Mouse (Mus musculus): Measurements from ENCODE around the gene Mta3. TPM values are rescaled to one million over a fixed set of nuclear protein-coding genes. Genes with fewer than 3 reads are reported as not detected.
"Not testable (repeated sequence)": the region's sequence is repeated elsewhere in the genome, so short reads cannot be mapped to it uniquely, and the experiment has no call there.

The Mta3 gene
- polyA plus RNA-seq, 2 experiments from 2014 or later, result 80.0 to 105 TPM

DNA sequence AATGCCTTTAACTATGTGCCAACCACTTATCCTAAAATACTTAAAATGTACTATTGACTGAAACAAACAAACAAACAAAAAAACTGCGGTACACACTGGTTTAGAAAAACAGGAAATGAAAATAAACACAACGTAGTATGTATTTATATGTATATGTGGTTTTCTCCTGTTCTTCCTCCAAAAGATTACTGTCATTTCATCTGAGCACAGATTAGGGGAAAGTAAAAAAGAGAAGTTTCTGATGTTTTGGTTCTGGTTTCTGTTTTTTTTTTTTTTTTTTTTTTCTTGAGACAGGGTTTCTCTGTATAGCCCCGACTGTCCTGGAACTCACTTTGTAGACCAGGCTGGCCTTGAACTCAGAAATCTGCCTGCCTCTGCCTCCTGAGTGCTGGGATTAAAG, 3.6 kb downstream of the Mta3 start:
- not testable (repeated sequence) for ATAC-seq

DNA sequence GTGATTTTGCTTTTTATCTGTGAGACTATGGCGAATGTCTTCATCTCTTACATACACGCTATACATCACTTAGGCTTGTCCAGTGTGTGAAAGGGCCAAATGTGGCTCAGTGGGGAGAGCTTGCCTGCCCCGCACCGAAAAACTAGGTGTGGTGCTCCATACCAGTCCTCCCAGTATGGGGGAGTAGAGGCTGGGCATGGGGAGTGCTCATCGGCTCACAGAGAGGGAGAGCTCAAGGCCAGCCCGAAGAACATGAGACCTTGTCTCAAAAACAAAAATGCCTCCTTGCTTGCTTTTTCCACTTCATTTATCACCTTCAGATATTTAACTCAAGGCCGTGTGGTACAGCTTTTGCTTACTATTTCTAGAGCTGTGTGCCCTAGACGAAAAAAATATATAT, 4.7 kb downstream of the Mta3 start:
- no peak for ATAC-seq

DNA sequence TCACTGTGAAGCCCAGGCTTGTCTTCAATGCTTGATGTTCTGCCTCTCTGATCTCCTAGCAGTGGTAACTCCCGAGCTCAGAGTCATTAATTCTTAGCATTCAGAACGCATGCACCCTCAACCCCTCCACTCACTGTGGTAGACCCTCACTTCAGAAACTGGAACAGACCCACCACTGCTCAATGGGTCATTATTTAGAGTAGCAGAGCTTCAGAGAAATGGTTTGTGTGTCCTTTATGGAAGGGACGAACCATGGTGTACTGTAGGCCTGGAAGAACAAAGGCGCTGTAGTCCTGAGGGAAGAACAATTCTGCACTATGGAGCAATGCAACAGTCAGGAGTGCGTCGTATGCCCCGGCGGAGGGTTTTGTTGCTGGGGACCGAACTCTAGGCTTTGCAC, 6.4 kb downstream of the Mta3 start:
- no peak for ATAC-seq

DNA sequence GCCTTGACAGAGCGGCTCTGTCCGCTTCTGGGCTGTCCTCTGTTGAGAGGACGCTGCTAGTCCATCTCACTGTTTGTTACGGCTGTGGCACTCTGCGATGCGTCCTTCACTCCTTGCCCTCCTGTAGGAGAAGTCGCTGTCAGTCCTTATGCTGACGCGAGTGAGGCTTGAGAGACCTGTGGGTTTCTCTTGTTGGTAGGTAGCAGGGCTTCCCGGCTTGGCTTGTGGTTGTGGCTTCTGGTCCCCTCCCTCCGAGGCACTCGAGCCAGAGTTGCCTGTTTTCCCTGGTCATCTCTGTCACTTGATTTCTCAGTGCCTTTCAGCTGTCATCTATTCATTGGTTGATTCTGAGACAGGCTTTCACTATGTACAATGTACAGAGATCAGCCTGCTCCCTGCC, 14.5 kb downstream of the Mta3 start:
- ATAC-seq, result no peak

DNA sequence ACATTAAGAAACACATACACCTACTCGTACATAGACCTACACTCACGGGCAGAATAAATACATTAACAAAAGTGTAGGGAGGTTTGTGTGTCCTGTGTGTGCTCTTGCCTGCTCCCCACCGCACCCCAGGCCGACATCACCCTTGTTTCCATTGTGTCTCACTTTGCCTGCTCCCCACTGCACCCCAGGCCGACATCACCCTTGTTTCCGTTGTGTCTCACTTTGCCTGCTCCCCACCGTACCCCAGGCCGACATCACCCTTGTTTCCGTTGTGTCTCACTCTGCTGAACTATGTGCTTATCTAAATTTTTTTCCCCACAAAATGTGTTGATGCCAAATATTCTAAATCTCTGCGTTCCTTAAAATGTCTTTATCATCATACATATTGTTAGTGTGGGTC, 15.2 kb downstream of the Mta3 start:
- peak; percentile 74 for ATAC-seq

- ATAC-seq, result no peak
Observed at GRCm38 (mm10) chr17:83723064-83723463, 17.1 kb downstream of the Mta3 start.

DNA sequence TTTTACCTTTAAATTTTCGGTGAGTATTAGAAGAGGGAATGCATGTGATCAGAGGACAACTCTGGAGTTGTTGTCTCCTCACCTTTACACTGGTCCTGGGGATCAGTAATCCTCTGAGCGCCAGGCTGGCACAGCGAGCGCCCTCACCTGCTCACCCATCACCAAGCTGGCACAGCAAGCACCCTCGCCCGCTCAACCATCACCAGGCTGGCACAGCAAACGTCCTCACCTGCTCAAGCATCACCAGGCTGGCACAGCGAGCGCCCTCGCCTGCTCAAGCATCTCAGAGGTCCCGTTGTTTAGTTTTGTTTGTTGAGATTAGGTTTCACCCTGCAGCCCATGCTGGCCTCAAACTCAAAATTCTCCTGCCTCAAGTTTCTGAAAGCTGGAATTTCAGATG, 20.5 kb downstream of the Mta3 start:
- no peak for ATAC-seq

DNA sequence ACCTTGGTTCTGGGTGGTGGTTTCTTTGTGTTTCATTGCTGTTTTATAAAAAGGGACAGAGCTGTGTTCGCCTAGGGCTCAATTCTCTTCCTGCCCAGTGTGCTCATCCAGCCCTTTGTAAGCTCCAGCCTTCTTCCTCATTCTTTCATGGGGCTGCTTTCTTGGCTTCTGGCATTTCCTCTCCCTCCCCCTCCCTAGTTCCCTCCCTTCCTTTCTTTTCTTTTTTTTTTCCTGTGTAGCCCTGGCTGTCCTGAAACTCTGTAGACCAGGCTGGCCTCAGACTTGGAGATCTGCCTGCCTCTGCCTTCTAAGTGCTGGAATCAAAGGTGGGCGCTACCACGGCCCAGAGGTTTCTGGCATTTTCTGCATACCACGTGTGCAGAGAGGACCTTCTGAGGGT, 21.7 kb downstream of the Mta3 start:
- no peak for ATAC-seq

DNA sequence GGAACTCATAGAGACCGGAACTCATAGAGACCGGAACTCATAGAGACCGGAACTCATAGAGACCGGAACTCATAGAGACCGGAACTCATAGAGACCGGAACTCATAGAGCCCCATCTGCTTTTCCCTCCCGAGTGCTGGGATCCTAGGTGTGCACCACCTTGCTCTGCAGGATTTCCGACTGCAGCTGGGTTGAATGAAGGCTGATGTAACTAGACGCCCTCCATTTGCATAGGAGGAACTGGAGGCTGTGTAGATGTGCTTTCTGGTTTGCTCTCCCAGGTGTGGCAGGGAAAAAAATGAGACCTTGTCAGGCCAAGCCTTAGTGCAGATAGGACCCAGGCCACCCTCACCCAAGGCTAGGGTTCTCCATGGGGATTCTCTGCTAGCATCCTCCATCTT, 23.1 kb downstream of the Mta3 start:
- no peak for ATAC-seq

DNA sequence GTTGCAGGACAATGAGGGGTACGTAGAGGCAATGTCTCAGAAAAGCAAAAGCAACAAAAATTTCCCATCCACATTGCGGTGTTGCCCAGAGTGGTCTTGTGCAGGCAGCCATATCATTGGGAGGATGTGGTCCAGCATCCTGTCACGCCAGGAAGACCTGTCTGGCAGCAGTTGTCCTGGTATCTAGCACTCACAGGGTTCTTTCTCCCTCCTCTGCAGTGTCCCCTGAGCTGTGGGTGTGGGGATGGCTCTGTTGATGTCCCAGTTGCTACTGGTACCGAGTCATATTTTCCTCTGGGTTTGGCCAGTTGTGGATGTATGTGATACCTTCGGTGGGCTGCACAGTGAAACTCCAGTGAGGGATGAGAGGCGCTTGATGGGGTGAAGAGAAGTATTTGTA, 24.2 kb downstream of the Mta3 start:
- ATAC-seq, result peak; percentile 13

GRCm38 (mm10) chr17:83732166-83732629, 26.2 kb downstream of the Mta3 start:
- ATAC-seq, result peak; percentile 94

DNA sequence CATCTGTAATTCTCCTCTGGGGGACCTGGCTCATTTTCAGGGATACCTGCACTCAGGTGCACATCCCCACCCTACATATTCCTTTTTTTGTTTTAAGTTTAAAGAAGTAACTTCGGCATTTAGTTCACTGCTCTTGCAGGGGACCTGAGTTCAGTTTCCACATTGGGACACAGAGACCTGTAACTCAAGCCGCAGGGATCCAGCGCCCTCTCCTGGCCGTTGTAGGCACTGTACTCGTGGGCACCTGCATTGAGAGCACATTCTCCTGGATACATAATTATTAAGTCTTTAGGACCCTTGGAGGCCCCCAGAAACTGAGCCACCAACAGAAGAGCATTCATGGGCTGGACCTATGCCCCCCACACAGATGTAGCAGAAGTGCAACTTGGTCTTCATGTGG, 26.8 kb downstream of the Mta3 start:
- ATAC-seq, result peak; percentile 59

DNA sequence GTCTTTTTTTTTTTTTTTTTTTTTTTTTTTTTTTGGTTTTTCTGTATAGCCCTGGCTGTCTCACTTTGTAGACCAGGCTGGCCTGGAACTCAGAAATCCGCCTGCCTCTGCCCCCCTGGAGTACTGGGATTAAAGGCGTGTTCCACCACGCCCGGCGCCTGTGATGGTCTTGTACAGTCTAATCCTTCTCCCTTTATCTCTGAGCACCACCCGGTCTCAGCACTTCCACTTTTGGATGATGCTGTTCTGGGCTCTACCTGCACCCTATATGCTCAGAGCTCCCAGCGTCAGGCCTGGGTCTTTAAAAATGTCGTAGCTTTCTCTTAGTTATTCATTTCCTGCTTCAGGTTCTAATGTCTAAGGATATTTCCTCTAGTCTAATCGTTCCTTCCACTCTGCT, 30.7 kb downstream of the Mta3 start:
- no peak for ATAC-seq

DNA sequence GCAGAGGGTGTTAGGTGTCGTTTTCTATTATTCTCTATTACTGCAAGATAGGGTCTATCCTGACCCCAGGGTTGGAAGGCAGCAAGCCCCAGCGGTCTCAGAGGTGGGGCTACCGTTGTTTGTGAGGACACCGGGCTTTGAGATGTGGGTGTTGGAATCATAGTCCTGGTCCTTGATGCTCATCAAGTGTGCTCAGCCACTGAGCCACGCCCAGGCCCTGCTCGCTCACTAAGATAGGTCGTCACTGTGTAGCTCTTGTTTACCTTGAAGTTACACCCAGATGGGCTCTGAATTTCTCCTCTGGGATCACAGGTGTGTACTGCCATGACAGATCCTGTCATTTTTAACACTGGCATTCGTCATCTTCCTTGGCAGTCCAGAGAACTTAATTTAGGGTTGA, 31.8 kb downstream of the Mta3 start:
- no peak for ATAC-seq

DNA sequence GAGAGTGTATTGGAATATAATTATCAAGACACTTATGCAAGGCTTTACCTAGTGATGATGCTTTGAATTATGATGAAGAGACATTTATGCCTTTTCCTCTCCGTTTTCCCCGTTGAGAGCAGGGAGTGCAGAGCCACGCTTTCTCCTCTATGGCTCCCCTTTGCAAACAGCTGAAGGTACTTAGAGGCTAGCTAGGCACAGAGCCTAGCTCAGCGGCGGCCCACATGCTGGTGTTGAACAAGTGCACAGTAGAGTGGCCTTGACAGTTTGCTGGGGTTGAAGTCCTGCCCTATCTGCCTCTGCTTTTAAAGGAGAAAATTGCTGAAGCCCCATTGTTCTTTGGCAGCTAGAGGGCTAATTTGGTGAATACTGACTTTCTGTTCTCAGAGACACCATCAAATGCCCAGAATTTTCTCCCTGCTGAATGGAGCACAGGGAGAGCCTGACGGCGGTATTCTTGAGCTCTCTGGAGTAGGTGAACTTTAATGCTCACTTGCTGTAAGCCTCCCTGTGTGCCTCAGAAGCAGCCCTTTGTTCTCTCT, 34.2 kb downstream of the Mta3 start:
- no peak for ATAC-seq

GRCm38 (mm10) chr17:83741243-83741642, 35.3 kb downstream of the Mta3 start:
- ATAC-seq, result no peak

DNA sequence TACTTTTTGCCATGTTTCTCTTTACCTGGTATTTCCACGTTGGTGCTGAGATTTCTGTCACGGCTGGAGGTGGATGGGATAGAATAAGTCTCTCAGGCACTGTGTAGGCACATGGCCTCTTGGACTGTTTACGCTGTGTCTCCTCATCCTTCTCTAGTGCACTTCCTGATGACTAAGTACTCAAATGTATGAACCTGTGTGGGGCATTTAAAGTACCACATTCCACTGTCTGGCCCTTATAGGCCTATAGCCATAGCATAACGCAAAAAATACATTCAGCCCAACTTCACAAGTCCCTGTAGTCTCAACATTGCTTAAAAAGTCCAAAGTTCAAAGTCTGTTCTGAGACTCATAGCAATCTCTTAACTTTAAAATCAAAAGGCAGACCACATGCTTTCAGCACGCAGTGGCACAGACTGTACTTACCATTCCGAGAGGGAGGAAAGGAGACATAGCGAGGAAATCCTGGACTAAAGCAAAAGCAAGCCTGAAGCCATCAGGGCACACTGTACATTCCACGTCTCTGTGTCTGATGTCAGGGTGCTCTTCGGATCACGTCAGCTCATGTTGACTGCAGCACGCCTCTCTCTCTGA, 38.4 kb downstream of the Mta3 start:
- no peak for ATAC-seq

DNA sequence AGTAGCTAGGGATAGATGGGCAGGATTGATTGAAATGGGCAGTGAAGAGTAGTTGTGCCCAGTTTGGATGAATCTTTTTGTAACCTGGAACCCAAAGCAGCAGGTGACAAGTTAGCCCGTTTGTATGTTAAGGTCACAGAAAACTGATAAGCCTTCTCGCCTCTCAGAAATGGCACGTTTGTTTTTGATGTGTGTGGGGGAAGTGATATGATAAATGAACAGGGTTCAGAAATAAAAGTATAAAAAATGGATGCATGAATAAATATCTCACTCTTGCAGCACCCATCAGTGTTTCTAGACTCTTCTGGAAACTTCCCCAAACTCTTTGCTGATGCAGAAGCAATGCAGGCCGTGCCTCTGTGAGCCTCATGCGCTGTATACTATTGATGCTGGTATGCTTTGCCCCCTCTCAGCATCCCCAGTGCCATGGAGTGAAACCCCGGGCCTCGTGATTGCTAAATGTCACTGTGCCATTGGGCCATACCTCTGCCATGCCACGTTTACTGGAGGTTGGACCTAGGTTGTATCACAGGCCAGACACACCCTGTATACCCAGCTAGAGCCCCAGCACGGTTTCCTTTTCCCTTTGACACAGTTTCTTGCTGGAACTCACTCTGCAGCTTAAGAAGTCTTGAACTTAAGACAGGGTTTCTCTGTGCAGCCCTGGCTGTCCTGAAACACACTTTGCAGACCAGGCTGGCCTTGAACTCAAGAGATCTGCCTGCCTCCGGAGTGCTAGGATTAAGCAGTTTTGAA, 41.6 kb downstream of the Mta3 start:
- ATAC-seq, result no peak

DNA sequence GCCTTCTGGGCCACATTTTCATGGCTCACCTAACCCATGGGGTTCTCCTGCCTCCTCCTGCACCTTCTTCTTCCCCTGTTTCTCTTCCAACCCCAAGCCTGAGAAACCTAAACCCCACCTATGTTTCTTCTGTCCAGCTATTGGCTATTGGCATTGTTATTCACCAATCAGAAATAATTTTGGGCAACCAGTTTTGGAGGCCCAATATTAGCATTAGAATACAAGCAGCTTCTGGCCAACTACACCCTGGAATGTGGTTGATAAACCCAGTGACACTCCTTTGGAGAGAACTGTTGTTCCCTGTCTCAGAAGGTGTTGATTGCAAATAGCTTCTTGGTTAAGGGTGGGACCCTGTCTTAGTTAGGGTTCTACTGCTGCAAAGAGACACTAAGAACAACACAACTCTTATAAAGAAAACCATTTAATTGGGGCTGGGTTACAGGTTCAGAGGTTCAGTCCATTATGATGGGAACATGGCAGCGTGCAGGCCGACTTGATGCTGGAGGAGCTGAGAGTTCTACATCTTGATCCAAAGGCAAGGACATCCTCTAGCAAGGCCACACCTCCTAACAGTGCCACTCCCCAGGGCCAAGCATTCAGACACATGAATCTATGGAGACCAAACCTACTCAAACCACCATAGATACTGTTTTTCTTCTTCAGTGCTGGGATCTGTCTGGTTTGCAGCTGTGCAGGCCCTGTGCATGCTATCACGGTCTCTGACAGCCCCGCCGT, 44.4 kb downstream of the Mta3 start:
- ATAC-seq, result no peak

- ATAC-seq, result no peak
Observed at GRCm38 (mm10) chr17:83753112-83753899, 47.3 kb downstream of the Mta3 start.

- ATAC-seq, result no peak
Observed at GRCm38 (mm10) chr17:83758096-83758495, 52.1 kb downstream of the Mta3 start.

DNA sequence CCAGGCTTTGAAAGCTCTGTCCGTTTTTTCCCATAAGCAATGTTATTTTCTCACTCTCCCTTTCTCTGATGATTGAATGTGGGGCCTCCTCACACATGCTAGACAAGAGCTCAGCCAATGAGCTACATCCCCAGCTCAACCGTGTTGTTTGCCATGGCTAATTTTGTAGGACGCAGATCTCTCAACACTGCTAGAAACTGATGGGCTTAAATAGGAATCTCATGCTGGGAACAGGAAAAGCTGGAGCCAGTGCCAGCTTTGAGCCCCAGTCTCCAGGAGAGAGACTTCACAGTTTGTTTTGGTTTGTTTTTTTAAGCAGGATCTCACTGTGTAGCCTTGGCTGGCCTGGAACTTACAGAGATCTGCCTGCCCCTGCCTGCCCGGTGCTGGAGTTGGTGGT, 53.6 kb downstream of the Mta3 start:
- ATAC-seq, result no peak

DNA sequence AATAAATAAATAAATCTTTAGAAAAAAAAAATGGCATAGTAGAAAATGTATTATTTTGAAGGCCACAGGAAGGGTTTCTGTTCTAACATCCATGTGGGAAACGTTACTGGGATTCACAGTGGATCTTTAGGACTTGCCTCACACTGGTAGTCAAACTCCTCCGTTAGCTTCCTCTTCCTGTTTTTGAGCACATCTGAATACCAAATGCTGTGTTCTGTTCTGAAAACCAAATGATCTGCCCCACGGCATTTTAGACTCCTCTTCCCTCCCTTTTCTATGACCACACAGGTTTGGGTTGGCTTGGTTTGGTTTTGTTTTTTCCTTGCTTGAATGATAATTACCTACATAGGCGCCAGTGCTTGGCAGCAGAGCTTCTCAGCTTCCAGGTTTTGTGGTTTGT, 58.6 kb downstream of the Mta3 start:
- no peak for ATAC-seq
